Mouse (Mus musculus): ENCODE results near the gene Glyctk.
"Not testable (repeated sequence)": the region's sequence is repeated elsewhere in the genome, so short reads cannot be mapped to it uniquely, and the experiment has no call there.

Gene Glyctk

GRCm38 (mm10) chr9:106175552-106176200 is 17.7 kb upstream of the Glyctk start:
- no peak for DNase-seq

- DNase-seq: no peak
Observed at GRCm38 (mm10) chr9:106173363-106173762, 15.4 kb upstream of the Glyctk start.

- DNase-seq: no peak
Observed at GRCm38 (mm10) chr9:106172527-106172926, 14.6 kb upstream of the Glyctk start.

GRCm38 (mm10) chr9:106171346-106172158 is 13.6 kb upstream of the Glyctk start:
- peak; percentile 61 for DNase-seq

GRCm38 (mm10) chr9:106170556-106171345 is 12.8 kb upstream of the Glyctk start, which contains the start of gene Wdr82:
Gene Wdr82 (plus strand): TSS chr9:106170928.
- DNase-seq: peak; percentile 94

GRCm38 (mm10) chr9:106169917-106170316 is 12.0 kb upstream of the Glyctk start:
- no peak for DNase-seq

GRCm38 (mm10) chr9:106169006-106169405 is 11.1 kb upstream of the Glyctk start:
- not testable (repeated sequence) for DNase-seq

GRCm38 (mm10) chr9:106167703-106168102 is 9.8 kb upstream of the Glyctk start:
- DNase-seq: no peak

- DNase-seq: no peak
Observed at GRCm38 (mm10) chr9:106167241-106167640, 9.3 kb upstream of the Glyctk start.

- no peak for DNase-seq
Observed at GRCm38 (mm10) chr9:106166709-106167108, 8.8 kb upstream of the Glyctk start.

- DNase-seq: no peak
Observed at GRCm38 (mm10) chr9:106160426-106160825, 2.5 kb upstream of the Glyctk start.

- peak; percentile 80 for DNase-seq
Observed at GRCm38 (mm10) chr9:106159784-106160301, 1.9 kb upstream of the Glyctk start.

GRCm38 (mm10) chr9:106159237-106159636 is 1.3 kb upstream of the Glyctk start:
- DNase-seq: no peak

- no peak for DNase-seq
Observed at GRCm38 (mm10) chr9:106157623-106157925, 364 bp downstream of the Glyctk start.

- no peak for DNase-seq
Observed at GRCm38 (mm10) chr9:106156921-106157622, 866 bp downstream of the Glyctk start.

GRCm38 (mm10) chr9:106156419-106156818 is 1.5 kb downstream of the Glyctk start:
- DNase-seq: peak; percentile 70

- DNase-seq: no peak
Observed at GRCm38 (mm10) chr9:106154106-106154505, 3.8 kb downstream of the Glyctk start.

GRCm38 (mm10) chr9:106149399-106149754 is 8.6 kb downstream of the Glyctk start:
- no peak for DNase-seq

- no peak for DNase-seq
Observed at GRCm38 (mm10) chr9:106148541-106149398, 9.2 kb downstream of the Glyctk start.

GRCm38 (mm10) chr9:106147851-106148431 is 10.0 kb downstream of the Glyctk start:
- DNase-seq: no peak

- no peak for DNase-seq
Observed at GRCm38 (mm10) chr9:106147281-106147680, 10.7 kb downstream of the Glyctk start.

Data from thymus, postnatal 4 days (tissue).